15 mouse cellular contexts compared by ENCODE assay signal in the genomic region with DNA sequence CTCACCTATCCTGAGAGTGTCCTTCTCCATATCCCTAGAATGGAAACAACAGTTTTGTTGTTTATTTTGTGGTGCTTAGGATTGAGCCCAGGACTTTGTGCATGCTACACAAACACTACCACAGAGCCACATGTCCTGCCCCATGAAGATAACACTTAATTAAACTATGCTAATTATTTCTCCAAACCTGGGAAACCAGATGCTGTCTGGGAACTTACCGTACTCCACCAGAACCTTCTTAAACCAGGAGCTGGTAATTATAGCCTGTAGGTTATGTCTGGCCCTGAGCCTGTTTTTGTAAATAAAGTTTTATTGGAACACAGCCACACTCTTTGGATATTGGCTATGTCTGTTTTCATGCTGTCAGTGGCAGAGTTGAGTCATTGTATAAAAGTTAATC. TPM values are rescaled to one million over a fixed set of nuclear protein-coding genes. Genes with fewer than 3 reads are reported as not detected.
A peak's percentile ranks its signal among the peaks of the same experiment; 100 is the strongest.
DNase-seq lines count a peak whose midpoint lies in the region; ATAC-seq and TF ChIP-seq lines count a peak whose summit lies in the region.
"Had no signal": no experiment of that assay in that cellular context is flagged by ENCODE, and none has a peak within 500 bp of the region (broad histone marks: within the 10 kb centered on the region; RNA-seq: fewer than 3 reads in every experiment).

No protein-coding gene starts in this region.

- intact Hi-C loops in gastrocnemius, postnatal 36 days (cut with DNase I), result no loop called here

- peaks cover 25% of the 10 kb centered on the region for H3K4me1 ChIP-seq in heart, embryonic 15.5 days (replicated peaks)
- H3K4me1 ChIP-seq in G1E (ENCODE audit: insufficient read depth, low read depth, low read length), result peaks cover 90% of the 10 kb centered on the region
- peaks cover 3% of the 10 kb centered on the region for H3K4me1 ChIP-seq in bone marrow, adult 2 months (ENCODE audit: control insufficient read depth, insufficient read depth, low read length)
- H3K4me1 ChIP-seq in limb, embryonic 15.5 days, result peaks cover 58% of the 10 kb centered on the region

- no peak for ATAC-seq in heart, embryonic 15.5 days (replicated peaks; ENCODE audit: insufficient number of reproducible peaks, insufficient read depth, low FRiP score, low read depth)
- ATAC-seq in G1E (ENCODE audit: extremely low read depth, insufficient number of reproducible peaks, low FRiP score, poor library complexity, severe bottlenecking), result no peak
- ATAC-seq in limb, embryonic 15.5 days (ENCODE audit: insufficient number of reproducible peaks, low FRiP score, low TSS enrichment, low read depth), result no peak
- ATAC-seq: CD4-positive, CD25-positive, alpha-beta regulatory T cell, adult 4 months; Patski had no signal

- no peak for DNase-seq in heart, adult 9 months (ENCODE audit: low spot score in 2 of 2)
- DNase-seq in G1E (ENCODE audit: low spot score), result no peak
- DNase-seq in adrenal gland, adult 18-20 months (ENCODE audit: low spot score in 2 of 2), result no peak
- no peak for DNase-seq in layer of hippocampus, adult 2 months (ENCODE audit: low spot score in 2 of 2)
- DNase-seq in gastrocnemius, postnatal 36 days, result no peak
- DNase-seq: cerebellum, adult 9-11 months; kidney, adult 11 months; kidney, postnatal 25 days; lung, adult 18-20 months; spleen, adult 18-20 months had no signal

- no peak for TF ChIP-seq POLR2A in bone marrow, adult 2 months (IDR thresholded peaks at IDR 0.05; ENCODE audit: borderline replicate concordance, control insufficient read depth, low read depth, low read length)

- no peak overlapping the region for H3K27ac ChIP-seq in heart, embryonic 15.5 days
- H3K27ac ChIP-seq in bone marrow, adult 2 months (ENCODE audit: control insufficient read depth, insufficient read depth, low read depth, low read length, poor library complexity), result no peak overlapping the region
- H3K27ac ChIP-seq in limb, embryonic 15.5 days, result no peak overlapping the region
- H3K27ac ChIP-seq in layer of hippocampus, adult 2 months, result no peak overlapping the region

- no peak overlapping the region for H3K9ac ChIP-seq in heart, embryonic 15.5 days
- H3K9ac ChIP-seq in limb, embryonic 15.5 days, result no peak overlapping the region

- no peaks in the 10 kb centered on the region for H3K36me3 ChIP-seq in heart, embryonic 15.5 days
- H3K36me3 ChIP-seq in G1E (replicated peaks), result peaks cover 53% of the 10 kb centered on the region
- no peaks in the 10 kb centered on the region for H3K36me3 ChIP-seq in limb, embryonic 15.5 days

- H3K4me3 ChIP-seq in heart, embryonic 15.5 days, result no peak overlapping the region
- H3K4me3 ChIP-seq in G1E (ENCODE audit: low read depth, low read length), result peak overlapping the region; percentile 90; the same call in 1 of the 2 replicates
- H3K4me3 ChIP-seq in bone marrow, adult 2 months (replicated peaks; ENCODE audit: control insufficient read depth, low read depth, low read length), result peak overlapping the region; percentile 73
- H3K4me3 ChIP-seq in limb, embryonic 15.5 days, result no peak overlapping the region
- no peak overlapping the region for H3K4me3 ChIP-seq in layer of hippocampus, adult 2 months

- 74% methylated on average over 1 of the region's 1 CpGs for WGBS in heart, embryonic 15.5 days
- 54% methylated on average over 1 of the region's 1 CpGs for WGBS in bone marrow, adult 2 months
- 28% methylated on average over 1 of the region's 1 CpGs for WGBS in limb, embryonic 15.5 days

- no peaks in the 10 kb centered on the region for H3K27me3 ChIP-seq in heart, embryonic 15.5 days
- H3K27me3 ChIP-seq in G1E (ENCODE audit: insufficient read depth, low read length), result no peaks in the 10 kb centered on the region
- H3K27me3 ChIP-seq in limb, embryonic 15.5 days, result no peaks in the 10 kb centered on the region

- no peaks in the 10 kb centered on the region for H3K9me3 ChIP-seq in heart, embryonic 15.5 days (replicated peaks)
- no peaks in the 10 kb centered on the region for H3K9me3 ChIP-seq in G1E (replicated peaks)
- H3K9me3 ChIP-seq in limb, embryonic 15.5 days, result no peaks in the 10 kb centered on the region

- no peak for TF ChIP-seq CTCF in G1E (IDR thresholded peaks at IDR 0.05; ENCODE audit: low read depth, low read length)
- no peak for TF ChIP-seq CTCF in bone marrow, adult 2 months (IDR thresholded peaks at IDR 0.05; ENCODE audit: control insufficient read depth, insufficient read depth, low read length)
- no peak for TF ChIP-seq CTCF in layer of hippocampus, adult 2 months (conservative IDR thresholded peaks at IDR 0.05)

- 0 out of 2 replicates have a peak overlapping the region, but pooled peaks have one; percentile 17 for H3K4me2 ChIP-seq in heart, embryonic 15.5 days
- H3K4me2 ChIP-seq in limb, embryonic 15.5 days, result peak overlapping the region; percentile 75; the same call in 1 of the 2 replicates

RNA-seq across cellular contexts. Expression of a gene that starts 3.4 kb away (rescaled TPM):
- 4.1 and 6.8 TPM in 2 replicates for polyA plus RNA-seq in heart, embryonic 15.5 days (2015; fragmentation: Nextera tagmentation; extraction: Ambion mirVana)
- total RNA-seq in G1E (2014; fragmentation: Nextera tagmentation), result 65.4 and 105 TPM in 2 replicates
- 30.9 and 36.9 TPM in 2 replicates for total RNA-seq in G1E (2017)
- polyA plus RNA-seq in G1E (2012), result 159 and 170 TPM in 2 replicates
- 167 and 178 TPM in 2 replicates for polyA plus RNA-seq in bone marrow, adult 2 months (2011; ENCODE audit: insufficient read depth, insufficient read length, low replicate concordance, missing spikeins)
- 13.8 and 14.6 TPM in 2 replicates for polyA plus RNA-seq in limb, embryonic 15.5 days (2015; fragmentation: Nextera tagmentation; extraction: Ambion mirVana)
- total RNA-seq in adrenal gland, adult 18-20 months (2021), result 10 to 100 TPM; 11.7 to 21.8 TPM
- total RNA-seq in layer of hippocampus, adult 2 months (2021), result 1 to 10 TPM; 4.1 to 6.0 TPM
- 1 to 10 TPM; 2.0 to 2.2 TPM for total RNA-seq in gastrocnemius, postnatal 36 days (2021)

RNA-seq across cellular contexts. Expression of a gene that starts 30.2 kb away (rescaled TPM):
- 43.3 and 51.3 TPM in 2 replicates for polyA plus RNA-seq in heart, embryonic 15.5 days (2015; fragmentation: Nextera tagmentation; extraction: Ambion mirVana)
- total RNA-seq in G1E (2014; fragmentation: Nextera tagmentation) (144 and 154 TPM in 2 replicates), G1E (2017) (63.5 and 66.5 TPM in 2 replicates)
- polyA plus RNA-seq in G1E (2012), result 33.6 and 36.2 TPM in 2 replicates
- polyA plus RNA-seq in bone marrow, adult 2 months (2011; ENCODE audit: insufficient read depth, insufficient read length, low replicate concordance, missing spikeins), result 26.3 and 39.0 TPM in 2 replicates
- polyA plus RNA-seq in limb, embryonic 15.5 days (2015; fragmentation: Nextera tagmentation; extraction: Ambion mirVana), result 60.0 and 62.7 TPM in 2 replicates
- 10 to 100 TPM; 54.9 to 59.0 TPM for total RNA-seq in adrenal gland, adult 18-20 months (2021)
- 10 to 100 TPM; 83.3 to 85.7 TPM for total RNA-seq in layer of hippocampus, adult 2 months (2021)
- 10 to 100 TPM; 20.8 to 25.1 TPM for total RNA-seq in gastrocnemius, postnatal 36 days (2021)

RNA-seq across cellular contexts. Expression of a gene that starts 44.2 kb away (rescaled TPM):
- 66.0 and 71.5 TPM in 2 replicates for polyA plus RNA-seq in heart, embryonic 15.5 days (2015; fragmentation: Nextera tagmentation; extraction: Ambion mirVana)
- total RNA-seq in G1E (2014; fragmentation: Nextera tagmentation) (37.5 and 37.8 TPM in 2 replicates), G1E (2017) (50.6 and 53.1 TPM in 2 replicates)
- polyA plus RNA-seq in G1E (2012), result 4.1 and 4.5 TPM in 2 replicates
- 34.9 and 49.3 TPM in 2 replicates for polyA plus RNA-seq in bone marrow, adult 2 months (2011; ENCODE audit: insufficient read depth, insufficient read length, low replicate concordance, missing spikeins)
- 95.0 and 102 TPM in 2 replicates for polyA plus RNA-seq in limb, embryonic 15.5 days (2015; fragmentation: Nextera tagmentation; extraction: Ambion mirVana)
- 10 to 100 TPM; 55.7 to 65.8 TPM for total RNA-seq in adrenal gland, adult 18-20 months (2021)
- 10 to 100 TPM; 64.4 to 69.2 TPM for total RNA-seq in layer of hippocampus, adult 2 months (2021)
- total RNA-seq in gastrocnemius, postnatal 36 days (2021), result 10 to 100 TPM; 39.5 to 46.8 TPM

Comparison
In these comparisons a context has a peak if more than half of its experiments do, and no peak if none do; other contexts are left out.
1. H3K4me3 ChIP-seq: peak in G1E (single experiment) and bone marrow, adult 2 months (single experiment); none in heart, embryonic 15.5 days (single experiment), limb, embryonic 15.5 days (single experiment) and layer of hippocampus, adult 2 months (single experiment).